Mouse (Mus musculus) thymus, adult 2 months (tissue): ENCODE measurements at regions not wholly inside any gene's neighbourhood (a gene's known extent, or its start where the extent isn't known, plus 50 kb on each side); places are given as distances from the start of the nearest gene placed in this dataset.

Source experiments
- CTCF ChIP-seq: fragments of 200-500 bp; IDR thresholded peaks from 2 replicates; pipeline ENCODE4 v1.5.1; 2012; ENCODE audit warnings: mild to moderate bottlenecking, control low read depth, low read length, moderate library complexity, borderline replicate concordance; ENCODE audit not compliant: control insufficient read depth, poor library complexity, insufficient read depth; ENCODE audit errors: extremely low read depth
- POLR2A ChIP-seq: fragments of 200-500 bp; IDR thresholded peaks from 2 replicates; pipeline ENCODE4 v1.6.1; 2012; ENCODE audit warnings: mild to moderate bottlenecking, low read length, control low read depth, moderate library complexity; ENCODE audit not compliant: control insufficient read depth, poor library complexity, insufficient read depth; ENCODE audit errors: extremely low read depth

GRCm38 (mm10) chr1:124777685-124778084, 657.8 kb downstream of the Actr3 start:
- TF ChIP-seq CTCF (no peak), POLR2A (no peak)
